Mouse (Mus musculus) testis, adult 2 months (tissue): Measurements from ENCODE around the gene Stap1.

Source experiments
- CTCF ChIP-seq: fragments of 200-500 bp; IDR thresholded peaks from 2 replicates; pipeline ENCODE4 v1.5.1; 2012; ENCODE audit warnings: low read depth, mild to moderate bottlenecking, inconsistent platforms, low read length, moderate library complexity; ENCODE audit not compliant: control insufficient read depth, insufficient read depth, insufficient replicate concordance
- POLR2A ChIP-seq: fragments of 200-500 bp; IDR thresholded peaks from 2 replicates; pipeline ENCODE4 v1.6.1; 2012; ENCODE audit warnings: low read depth, mild to moderate bottlenecking, inconsistent platforms, low read length, moderate library complexity; ENCODE audit not compliant: control insufficient read depth

DNA sequence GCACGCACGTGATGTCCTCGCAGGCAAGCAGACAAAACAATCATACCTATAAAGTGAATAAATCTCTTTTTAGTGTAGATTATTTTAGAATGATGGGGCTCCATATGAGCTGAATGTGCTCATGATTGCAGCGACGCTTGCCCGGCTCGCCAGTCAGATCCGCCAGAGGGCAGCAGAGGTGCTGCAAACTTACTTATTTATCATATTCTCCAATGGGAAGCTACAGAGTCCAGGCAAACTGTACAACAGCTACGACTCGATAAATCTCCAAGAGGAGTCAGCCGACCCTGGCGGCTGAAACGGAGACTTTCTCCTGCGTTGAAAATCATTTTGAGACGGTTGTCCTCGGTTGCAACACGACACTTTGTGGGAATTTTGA lies 5.0 kb upstream of the Stap1 start:
- peak; percentile 59; the same call in 1 of the 2 replicates for TF ChIP-seq CTCF
- no peak for TF ChIP-seq POLR2A
